Mouse (Mus musculus) cerebellum, adult 9-10 months (tissue): Measurements from ENCODE around the gene C3.
A peak's percentile ranks its signal among the peaks of the same experiment; 100 is the strongest.

Experiments used
- DNase-seq: peaks from one replicate; pipeline ENCODE4 v3.0.0; 2022

Gene C3

DNA sequence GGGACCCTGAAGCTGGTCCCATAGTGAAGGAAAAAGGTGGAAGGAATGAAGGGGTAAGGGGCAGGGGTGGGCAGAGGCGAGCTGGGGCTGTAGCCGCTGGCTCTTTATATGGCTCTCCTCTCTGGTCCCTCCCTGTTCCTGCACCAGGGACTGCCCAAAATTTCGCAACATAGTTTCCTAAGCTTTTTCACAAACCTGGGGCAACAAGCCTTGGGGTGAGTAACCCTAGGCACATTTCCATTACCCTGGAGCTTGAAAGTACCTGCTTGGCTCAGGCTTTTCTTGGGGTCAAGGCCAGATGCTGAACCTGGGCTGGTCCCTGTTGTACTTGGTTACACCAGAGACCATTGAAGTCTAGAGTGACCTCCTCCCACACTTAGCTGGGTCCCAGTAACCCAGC is at the start of gene C3:
TSS of gene C3 (minus strand) at position 123 of the 400 bp plus-strand sequence.
- no peak for DNase-seq

DNA sequence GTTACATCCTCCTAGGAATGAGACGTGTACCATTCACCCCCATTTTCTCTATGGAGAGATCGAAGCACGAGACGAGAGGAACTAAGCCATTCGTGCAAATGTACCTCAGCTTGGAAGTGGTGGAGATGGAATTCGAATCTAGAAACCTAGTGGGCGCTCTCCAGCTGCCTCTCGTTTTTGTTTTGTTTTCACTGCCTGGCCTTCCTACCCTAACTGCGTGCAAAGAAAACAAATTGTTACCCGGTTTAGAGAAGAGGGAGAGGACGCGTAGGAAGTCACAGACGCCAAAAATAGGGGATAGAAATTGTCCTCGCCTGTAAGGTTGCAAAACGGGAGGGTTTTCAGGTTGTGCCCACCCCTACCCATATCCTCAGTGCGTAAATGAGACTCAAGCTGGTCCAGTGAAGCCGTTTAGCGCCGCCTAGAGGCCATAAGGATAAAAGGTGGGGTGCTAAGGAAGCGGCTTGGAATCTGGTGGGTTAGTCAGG is 48.7 kb upstream of the C3 start:
- peak; percentile 86 for DNase-seq

DNA sequence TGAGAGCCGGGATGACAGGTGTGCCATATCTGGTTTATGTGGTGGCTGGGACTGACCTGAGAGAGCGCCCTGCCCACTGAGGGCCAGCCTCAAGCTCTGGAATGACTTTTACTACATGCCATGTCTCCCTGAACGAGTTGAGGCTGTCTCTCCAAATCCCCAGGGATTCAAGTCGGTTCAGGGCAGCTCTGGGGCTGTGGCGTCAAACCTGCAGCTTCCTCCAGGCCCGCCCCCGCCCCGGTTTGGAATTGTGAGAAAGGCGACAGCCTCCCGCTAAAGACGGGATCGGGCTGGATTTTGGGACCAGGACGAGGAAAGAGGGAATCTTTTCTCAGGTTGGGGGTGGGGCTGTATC is 48.0 kb upstream of the C3 start:
- DNase-seq, result no peak

DNA sequence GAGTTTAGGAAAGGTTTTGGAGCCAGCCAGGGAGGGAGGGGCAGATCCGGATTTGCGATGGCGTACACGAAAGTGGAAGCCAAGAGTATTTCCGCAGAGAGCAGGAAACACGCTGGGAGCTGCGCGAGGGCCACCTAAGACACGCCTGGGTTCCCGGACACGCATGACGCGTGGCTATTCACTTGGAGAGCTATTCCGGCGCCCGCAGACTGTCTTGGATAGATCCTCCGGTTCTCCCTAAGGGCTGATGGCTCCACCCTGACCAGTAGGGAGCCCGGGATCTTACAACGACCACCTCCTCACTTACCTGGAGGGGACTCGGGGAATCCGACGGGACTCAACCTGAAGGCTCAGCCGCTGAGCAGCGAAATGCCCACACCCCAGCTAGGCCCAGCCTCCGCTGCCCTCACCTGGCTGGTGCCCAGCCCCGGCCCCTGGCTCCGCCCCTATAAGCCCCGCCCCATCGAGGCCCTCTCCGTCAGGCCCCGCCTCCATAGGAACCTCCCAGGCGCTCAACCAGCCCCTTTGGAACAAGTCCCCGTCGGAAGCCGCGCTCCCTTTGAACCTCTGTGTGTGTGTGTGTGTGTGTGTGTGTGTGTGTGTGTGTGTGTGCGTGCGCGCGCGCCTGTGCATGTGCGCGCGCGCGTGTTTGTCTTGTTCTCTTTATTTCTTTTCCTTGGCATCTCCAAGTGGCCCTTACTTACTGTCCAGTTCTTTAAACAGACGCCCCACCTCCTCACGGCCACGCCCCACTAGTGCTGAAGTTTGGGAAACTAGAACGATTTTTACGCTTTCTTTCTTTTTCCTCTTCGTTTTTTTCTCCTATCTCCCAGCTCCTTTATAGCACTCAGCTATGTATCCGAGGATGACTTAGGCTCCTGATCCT is 47.4 kb upstream of the C3 start:
- DNase-seq, result peak; percentile 86

DNA sequence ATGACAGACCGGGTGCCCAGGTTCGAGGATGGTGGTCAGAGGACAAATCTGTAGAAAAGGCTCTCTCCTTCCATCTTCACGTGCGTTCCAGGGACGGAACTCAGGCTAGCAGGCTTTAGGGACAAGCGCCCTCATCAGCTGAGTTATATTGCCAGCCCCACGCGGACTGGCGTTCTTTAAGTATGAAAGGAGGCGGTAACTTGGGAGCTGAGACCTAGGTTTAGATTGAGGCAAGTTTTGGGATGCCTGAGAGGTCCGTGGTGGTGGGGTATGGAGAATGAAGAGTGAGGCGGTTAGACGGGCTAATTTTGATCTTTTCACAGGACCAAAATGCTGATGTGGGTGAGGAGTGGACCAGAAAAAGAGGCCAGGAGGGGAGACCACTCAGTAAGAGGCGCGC is 46.8 kb upstream of the C3 start:
- DNase-seq, result no peak

DNA sequence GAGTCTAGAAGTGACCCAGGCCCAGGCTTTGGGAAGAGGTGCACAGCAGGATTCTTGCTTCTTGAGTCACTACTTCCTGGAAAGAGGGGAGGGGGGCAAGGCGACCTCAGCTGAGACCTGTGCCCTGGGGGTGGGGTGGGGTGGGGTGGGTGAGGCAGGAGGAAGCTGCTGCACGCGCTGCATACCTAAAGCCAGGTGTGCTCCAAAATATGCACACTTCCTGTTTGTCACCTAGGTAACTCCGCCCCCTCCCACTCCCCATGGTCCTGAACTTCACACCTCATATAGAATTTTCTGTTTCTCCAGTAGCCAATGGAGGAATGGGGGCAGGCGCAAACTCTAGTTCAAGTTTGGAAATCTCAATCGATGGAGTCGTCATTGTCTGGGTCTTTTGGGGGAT is 45.9 kb upstream of the C3 start:
- DNase-seq, result no peak

DNA sequence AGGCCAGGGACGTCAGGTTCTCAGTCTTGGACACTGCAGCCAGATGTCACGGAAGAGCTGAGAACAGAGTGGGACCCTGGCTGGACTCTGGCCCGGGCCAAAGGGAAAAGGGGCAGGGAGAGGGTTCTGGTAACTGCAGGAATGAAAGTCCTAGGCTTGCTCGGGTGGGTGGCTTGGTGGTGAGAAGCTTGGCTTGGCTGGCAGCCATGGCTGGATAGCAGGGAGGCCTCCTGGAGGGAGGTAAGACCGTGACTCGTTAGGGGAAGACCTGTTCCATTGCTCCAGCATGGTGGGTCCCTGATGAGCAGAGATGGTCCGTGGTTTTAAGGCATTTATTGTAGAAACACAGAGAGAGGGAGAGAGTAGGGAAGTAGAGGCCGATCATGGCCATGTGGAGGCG is 43.4 kb upstream of the C3 start:
- no peak for DNase-seq

DNA sequence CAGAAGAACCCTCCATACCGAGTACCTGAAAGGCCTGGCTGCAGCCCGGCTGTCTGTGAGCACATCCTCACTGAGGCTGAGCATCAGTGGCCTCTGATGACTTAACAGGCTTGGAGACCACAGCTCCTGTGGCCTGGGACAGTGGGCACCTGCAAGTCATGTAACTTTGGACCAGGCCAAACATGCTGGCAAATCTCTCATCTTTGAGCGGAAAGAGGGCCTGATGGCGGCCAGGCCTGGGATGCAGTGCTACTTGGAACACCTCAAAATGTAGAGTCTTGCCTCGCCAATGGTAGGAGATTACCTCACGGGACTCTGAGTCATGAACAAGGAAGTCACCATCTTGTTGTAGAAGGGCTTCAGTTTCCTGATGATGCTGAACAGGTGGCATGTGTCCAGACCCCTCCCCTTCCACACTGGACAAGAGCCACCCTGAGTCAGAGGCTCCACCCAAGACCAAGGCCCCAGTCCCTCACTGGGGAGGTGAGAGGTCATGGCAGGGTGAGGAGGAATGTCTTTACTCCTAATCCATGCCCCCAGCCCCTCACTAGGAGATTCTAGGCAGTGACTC is 39.7 kb upstream of the C3 start:
- no peak for DNase-seq

DNA sequence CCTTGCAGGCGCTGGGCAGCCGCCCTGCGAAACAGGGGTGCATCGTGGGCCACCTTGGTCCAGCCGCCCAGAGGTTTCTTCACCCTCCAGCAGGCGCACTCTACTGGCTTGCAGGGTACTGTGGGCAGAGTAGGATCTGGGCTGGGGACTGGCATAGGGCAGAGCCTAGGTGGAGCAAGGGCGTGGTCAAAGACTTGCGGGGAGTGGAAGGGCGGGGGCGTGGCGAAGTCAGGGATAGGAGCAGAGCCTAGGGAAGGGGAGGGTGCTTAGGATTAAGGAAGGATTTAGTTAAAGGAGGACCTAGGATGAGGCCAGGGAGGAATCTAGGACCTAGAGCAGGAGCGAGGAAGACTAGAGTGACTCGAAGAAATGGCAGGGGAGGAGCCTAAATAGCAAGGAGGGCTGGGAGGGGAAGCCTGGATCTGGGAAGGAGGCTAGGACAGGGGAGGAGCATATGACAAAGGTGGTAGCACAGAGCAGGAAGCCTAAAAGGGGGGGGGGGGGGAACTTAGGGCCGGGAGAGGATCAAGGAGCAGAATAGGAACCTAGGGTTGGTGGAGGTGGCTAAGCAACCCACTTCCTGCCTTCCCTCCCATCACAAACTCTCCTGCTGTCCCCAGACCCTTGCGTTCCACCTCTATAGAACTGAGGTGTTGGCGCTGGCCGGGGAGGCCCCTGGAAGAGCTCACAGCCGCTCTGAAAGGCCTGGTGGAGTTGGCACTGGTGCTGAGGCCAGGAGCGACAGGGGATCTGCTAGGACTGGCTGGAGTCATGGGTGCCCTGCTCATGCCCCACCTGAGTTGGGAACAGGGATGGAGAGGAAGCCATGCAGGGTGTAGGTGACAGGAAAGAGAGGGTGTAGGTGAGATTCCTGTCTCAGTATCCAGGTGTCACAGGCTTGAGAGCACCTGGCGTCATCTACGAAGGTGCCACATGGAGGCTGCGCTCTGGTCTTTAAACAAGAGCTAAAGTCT is 37.3 kb upstream of the C3 start:
- DNase-seq, result peak; percentile 78

DNA sequence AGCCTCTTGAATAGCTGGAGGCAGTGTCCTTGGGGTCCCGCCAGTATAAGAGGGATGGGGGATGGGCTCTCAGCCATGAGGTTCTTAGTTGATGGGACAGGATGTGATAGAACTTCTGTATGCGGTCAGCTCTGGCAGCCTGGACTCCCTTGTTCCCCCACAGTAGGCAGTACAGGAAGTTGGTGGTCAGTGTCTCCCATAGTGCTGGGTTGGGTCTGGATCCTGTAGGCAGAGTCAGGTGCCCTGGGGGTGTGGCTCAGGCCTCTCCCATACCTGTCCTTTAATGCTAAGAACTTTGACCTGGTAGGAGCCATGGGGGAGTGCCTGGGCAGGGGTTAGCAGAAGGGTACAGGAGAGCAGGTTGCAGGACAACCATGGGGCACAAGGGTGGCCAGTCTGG is 36.2 kb upstream of the C3 start:
- no peak for DNase-seq

DNA sequence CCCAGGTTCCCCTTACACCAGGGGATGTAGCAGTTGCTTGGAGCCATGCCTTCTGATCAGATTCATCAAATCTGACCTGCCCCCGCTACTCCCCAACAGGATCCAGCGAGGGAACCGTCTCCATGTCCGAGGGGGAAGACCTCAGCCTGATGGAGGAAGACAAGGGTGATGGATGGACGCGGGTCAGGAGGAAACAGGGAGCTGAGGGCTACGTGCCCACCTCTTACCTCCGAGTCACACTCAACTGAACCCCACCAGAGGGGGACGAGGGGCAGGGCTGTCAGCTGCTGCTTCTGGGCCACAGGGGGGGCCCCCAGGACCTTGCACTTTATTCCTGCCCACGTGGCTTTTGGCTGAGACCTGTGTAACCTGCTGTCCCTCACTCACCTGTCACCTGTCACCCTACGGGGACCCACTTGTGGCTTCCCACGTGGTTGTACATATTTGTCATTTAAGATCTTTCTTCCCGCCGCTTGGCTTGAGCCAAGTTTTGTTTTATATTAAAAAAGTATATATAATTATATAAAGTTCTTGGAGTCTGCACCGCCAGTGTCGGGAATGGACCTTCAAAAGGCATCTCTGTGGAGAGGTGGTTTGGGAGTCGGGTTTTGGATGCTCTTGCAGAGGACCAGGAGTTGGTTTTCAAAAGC is 35.1 kb upstream of the C3 start:
- no peak for DNase-seq

DNA sequence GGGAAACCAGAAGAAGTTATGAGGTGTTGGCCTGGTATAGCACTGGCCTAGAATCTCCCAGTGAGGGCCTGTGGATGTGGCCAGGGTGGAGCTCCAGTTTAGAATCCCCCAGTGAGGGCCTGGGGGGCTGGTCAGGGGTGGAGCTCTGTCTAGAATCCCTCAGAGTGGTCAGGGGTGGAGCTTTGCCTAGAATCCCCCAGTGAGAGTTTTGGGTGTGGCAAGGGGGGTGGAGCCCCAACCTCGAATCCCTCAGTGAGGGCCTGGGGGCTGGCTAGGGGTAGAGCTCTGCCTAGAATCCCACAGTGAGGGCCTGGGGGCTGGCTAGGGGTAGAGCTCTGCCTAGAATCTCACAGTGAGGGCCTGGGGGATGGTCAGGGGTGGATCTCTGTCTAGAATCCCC is 33.9 kb upstream of the C3 start:
- no peak for DNase-seq

DNA sequence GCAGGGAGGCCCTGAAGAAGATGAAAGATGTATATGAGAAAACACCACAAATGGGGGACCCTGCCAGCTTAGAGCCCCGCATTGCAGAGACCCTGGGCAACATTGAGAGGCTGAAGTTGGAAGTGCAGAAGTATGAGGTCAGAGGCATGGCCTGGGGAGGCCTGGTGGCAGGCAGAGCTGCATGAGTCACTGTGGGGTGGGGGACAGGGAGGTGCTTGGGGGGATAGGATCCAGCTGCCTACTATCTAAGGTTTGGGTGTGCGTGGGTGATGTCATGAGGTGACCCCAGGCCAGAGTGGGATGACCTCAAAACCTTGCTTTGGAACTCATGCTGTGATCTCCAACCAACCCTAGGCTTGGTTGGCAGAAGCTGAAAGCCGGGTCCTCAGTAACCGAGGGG is 33.4 kb upstream of the C3 start:
- no peak for DNase-seq

DNA sequence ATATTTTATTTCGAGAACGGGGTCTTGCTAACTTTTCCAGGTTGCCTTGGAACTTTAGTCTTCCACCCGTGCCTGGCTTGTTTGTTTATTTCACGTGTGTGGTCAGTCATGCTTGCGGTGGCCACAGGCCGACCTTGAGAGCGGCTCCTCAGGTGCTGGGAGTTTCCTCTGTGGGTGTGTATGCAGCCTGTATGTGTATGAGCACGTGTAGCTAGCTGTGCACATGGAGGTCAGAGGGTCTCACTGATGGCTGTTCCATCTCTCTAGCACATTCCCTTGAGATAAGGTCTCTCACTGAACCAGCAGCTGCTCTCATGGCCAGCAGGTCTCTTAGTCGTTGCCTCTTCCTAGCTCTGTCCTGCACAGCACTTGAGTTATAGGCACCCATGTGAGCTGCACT is 32.4 kb upstream of the C3 start:
- no peak for DNase-seq

DNA sequence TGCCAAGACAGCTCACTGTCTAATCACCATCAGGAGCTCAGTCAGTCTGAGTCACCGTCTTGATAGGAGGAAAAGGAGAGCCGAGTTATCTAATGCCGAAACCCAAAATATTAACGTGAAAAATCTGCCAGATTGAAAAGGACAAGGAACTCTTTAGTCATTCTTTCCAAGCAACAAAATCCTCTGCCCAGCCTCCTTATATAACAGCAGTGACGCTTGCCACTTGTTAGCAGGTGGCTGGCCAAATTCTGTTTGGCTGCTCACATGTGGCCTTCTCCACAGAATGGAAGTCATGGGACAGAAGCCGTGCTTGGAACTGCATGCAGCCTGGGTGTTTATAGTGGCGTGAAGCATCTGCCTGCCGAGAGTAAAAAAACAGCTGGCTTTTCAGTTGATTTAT is 31.8 kb upstream of the C3 start:
- no peak for DNase-seq

DNA sequence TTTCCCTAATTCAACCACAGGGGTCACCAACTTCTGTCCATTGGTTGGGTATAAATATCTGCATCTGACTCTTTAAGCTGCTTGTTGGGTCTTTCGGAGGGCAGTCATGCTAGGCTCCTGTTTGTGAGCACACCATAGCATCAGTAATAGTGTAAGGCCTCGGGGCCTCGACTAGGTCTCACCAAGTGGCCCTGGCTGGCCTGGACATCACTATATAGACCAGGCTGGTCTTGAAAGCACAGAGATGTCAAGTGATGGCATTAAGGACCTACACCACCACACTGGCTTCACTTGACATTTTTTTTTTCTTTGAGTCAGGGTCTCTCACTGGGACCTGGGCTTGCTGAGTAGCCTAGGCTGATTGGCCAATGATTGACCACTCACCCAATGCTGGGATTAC is 30.3 kb upstream of the C3 start:
- no peak for DNase-seq

DNA sequence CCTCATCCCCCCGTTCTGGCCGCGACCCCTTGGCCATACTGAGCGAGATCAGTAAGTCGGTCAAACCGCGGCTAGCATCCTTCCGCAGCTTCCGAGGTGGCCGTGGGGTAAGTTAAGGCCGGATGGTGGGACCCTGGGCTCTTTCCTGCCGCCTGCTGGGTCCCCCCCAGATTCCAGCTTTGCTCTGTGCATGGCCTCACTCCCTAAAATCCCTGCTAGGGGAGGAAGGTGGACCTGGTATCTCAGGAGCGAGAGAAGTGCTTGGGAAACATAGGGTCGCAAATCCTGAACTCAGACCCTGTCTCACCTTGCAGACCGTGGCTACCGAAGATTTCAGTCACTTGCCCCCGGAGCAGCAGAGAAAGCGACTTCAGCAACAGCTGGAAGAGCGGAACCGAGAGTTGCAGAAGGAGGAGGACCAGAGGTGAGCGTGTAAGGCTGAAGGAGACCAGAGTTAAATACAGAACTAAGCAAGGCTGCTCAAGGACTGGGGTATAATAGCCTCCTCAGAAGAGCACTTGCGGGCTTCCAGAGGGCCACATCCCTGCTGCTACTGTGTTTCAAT is 29.1 kb upstream of the C3 start:
- DNase-seq, result no peak

DNA sequence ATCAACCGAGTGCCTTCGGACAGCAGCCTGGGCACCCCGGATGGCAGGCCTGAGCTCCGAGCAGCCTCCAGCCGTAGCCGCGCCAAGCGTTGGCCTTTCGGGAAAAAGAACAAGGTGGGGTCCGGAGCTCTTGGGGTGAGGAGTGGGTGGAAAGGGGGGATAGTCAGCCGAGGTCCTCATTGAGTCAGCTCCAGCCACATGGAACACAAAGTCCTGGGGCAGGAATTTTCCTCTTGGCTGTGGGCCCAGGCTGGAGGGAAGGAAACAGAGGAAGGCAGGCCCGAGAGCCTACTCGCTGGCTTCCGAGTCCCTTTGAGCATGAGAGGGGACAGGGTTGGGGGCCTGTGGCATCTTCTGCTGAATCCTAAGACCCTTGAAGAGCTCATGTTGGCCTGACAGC is 27.4 kb upstream of the C3 start:
- DNase-seq, result no peak

DNA sequence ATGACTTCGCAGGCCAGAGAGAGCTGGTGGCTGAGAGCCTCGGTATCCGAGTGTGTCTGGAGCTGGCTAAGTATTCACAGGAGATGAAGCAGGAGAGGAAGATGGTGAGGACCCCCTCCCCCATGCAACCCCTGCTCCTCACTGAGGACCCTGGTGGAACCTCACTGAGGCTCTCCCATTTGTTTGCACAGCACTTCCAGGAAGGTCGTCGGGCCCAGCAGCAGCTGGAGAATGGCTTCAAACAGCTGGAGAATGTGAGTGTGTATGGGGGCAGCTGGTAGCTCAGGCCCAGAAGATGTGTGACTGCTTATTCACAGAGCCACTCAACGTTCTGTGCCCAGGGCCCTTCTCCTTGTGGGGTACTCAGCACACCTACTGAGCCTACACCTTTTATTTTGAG is 25.4 kb upstream of the C3 start:
- no peak for DNase-seq

DNA sequence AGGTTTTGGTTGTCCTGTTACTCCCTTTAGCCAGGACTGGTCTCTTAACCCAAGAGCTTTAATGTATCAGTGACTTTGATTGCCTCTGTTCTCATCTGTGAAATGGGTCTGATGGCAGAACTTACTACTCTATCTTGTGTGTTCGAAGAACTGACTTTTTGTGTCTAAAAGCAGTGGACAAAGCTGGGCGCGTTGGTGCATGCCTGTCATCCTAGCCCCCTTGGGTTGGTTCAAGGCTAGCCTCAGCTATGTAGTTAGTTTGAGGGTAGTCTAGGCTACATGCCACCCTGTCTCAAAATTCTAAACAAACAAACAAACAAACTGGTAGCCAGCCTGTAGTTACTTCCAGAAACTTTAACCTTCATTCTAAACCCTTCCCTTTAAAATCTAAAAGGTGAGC is 23.5 kb upstream of the C3 start:
- DNase-seq, result no peak

DNA sequence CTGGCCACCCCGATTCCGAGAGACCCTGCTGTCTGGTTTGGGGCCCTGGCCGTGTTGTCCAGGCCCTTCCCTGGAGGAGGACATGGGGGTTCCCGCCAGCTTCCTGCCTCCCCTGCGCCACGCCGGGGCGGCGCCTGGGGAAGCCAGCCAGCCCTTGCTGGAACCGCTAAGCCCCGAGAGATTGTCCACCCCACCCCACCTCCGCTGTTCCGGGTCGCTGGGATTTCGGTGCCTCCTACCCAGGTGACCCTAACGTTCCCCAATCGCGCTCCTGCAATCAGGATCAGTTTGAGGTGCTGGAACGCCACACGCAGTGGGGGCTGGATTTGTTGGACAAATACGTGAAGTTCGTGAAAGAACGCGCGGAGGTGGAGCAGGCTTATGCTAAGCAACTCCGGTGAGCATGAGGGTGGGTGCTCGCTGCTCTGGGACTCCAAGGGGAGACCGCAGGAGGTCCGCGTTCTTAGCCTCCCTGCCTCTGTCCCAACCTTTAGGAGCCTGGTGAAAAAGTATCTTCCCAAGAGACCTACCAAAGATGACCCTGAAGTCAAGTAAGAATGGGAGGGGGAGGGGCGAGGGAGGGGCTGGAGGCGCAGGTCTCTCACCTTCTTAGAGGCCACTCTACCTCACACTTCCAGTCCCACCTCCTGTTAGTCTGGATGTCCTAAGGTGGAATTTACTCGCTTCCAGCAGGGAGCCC is 22.7 kb upstream of the C3 start:
- DNase-seq, result peak; percentile 58
